Mouse (Mus musculus): ENCODE measurements around the gene Dcaf12.

- TF ChIP-seq POLR2A (IDR thresholded peaks at IDR 0.05; ENCODE audit: low read depth, low read length) (no peak), CTCF (IDR thresholded peaks at IDR 0.05; ENCODE audit: borderline replicate concordance, insufficient read depth, low read length) (no peak)
Measured at GRCm38 (mm10) chr4:41304302-41304701, 10.4 kb downstream of the Dcaf12 start.
